Mouse (Mus musculus) lung, embryonic 16.5 days (tissue): ENCODE results near the gene Luc7l. TPM values are rescaled to one million over a fixed set of nuclear protein-coding genes. Genes with fewer than 3 reads are reported as not detected.
A peak's percentile ranks its signal among the peaks of the same experiment; 100 is the strongest.
"Not testable (repeated sequence)": the region's sequence is repeated elsewhere in the genome, so short reads cannot be mapped to it uniquely, and the experiment has no call there.

Experiments
- ATAC-seq: fragments of 200-750 bp; cut with Nextera tagmentation; 2 replicates; pipeline ENCODE4 v1.8.0; 2017; ENCODE audit warnings: low read depth, mild to moderate bottlenecking, moderate library complexity
- H3K27ac ChIP-seq: fragments of 300-500 bp; sonication (generic); 2 replicates; pipeline ENCODE4 v1.5.1; 2014; ENCODE audit warnings: mild to moderate bottlenecking, control low read depth, low read length
- H3K27me3 ChIP-seq: fragments of 300-500 bp; sonication (generic); 2 replicates; pipeline ENCODE4 v1.6.1; 2014; ENCODE audit warnings: low read depth, low read length, mixed read lengths; ENCODE audit not compliant: control insufficient read depth, insufficient read depth
- H3K36me3 ChIP-seq: fragments of 300-500 bp; sonication (generic); 2 replicates; pipeline ENCODE4 v1.6.1; 2014; ENCODE audit warnings: low read length; ENCODE audit not compliant: control insufficient read depth, insufficient read depth
- H3K4me1 ChIP-seq: fragments of 300-500 bp; sonication (generic); replicated peaks from 2 replicates; pipeline ENCODE4 v1.6.1; 2014; ENCODE audit warnings: low read length, mixed read lengths; ENCODE audit not compliant: control insufficient read depth, insufficient read depth
- H3K4me2 ChIP-seq: fragments of 300-500 bp; sonication (generic); 2 replicates; pipeline ENCODE4 v1.6.1; 2014; ENCODE audit warnings: low read depth, low read length, control low read depth
- H3K4me3 ChIP-seq: fragments of 300-500 bp; sonication (generic); 2 replicates; pipeline ENCODE4 v1.5.1; 2014; ENCODE audit warnings: mild to moderate bottlenecking, low read length, control low read depth
- H3K9ac ChIP-seq: fragments of 300-500 bp; sonication (generic); 2 replicates; pipeline ENCODE4 v1.6.1; 2014; ENCODE audit warnings: low read length, control low read depth
- H3K9me3 ChIP-seq: fragments of 300-500 bp; sonication (generic); 2 replicates; pipeline ENCODE4 v1.6.1; 2016; ENCODE audit warnings: low read length; ENCODE audit not compliant: control insufficient read depth
- WGBS: fragments of 180-500 bp; shearing (Covaris S2); extraction: QIAGEN DNeasy Blood & Tissue Kit; methylation state at CpG from one replicate; pipeline ENCODE4 v1.1.7; 2014; 5-methylcytosine and 5-hydroxymethylcytosine counted together
- polyA plus RNA-seq: library from polyadenylated mRNA; unstranded; fragments of >200 nt; fragmentation: Nextera tagmentation; extraction: Ambion mirVana; gene quantifications from 2 replicates; pipeline ENCODE4 v1.2.1, GENCODE M21; 2015

The Luc7l gene
- polyA plus RNA-seq, 1 experiment from 2014 or later = 86.9 TPM

GRCm38 (mm10) chr17:26243471-26244100 is 9.1 kb upstream of the Luc7l start:
- Histone ChIP-seq H3K27me3 (no peaks in the 10 kb centered on the region), H3K9me3 (no peaks in the 10 kb centered on the region), H3K4me2 (peak overlapping the region; percentile 67), H3K36me3 (no peaks in the 10 kb centered on the region), H3K4me1 (no peaks in the 10 kb centered on the region; the same call in 1 of the 2 replicates), H3K27ac (peak overlapping the region; percentile 73), H3K9ac (peak overlapping the region; percentile 76), H3K4me3 (peak overlapping the region; percentile 73)
- peak; percentile 81 for ATAC-seq
- WGBS = under 1% methylated on average over 31 of the region's 32 CpGs

DNA sequence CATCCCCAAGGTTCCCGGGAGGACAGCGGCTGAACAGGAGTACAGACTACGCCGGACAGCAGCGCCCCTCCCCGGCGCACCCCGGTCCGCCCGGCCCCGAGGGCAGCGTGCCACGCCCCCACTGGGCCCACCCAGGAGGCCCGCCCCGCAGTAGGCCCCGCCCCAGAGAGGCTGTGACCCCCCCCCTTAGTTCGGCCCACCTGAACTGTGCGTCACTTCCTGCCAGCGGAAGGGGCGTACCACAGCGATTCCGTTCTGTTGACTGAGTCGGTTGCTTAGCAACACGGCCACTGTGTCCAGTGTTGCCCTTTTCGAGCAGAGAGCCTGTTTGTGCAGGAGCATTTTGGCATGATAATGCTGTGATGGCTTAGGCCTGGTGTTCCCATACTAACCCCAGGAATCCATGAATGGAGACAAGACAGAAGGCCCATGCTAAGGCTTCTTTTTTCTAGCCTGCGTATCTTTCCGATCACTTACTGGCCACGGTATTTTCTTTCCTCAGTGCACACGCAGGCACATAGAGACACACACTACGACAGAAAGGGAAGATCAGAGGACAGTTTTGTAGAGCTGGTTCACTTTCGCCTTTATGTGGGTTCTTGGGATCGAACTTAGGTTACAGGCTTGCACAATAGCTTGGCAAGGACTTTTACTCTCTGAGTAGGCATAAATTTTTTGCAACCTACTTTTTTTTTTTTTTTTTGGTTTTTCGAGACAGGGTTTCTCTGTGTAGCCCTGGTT is 8.4 kb upstream of the Luc7l start, which contains the start of gene Fam234a:
TSS of gene Fam234a (minus strand) at position 142 of the 741 bp plus-strand sequence.
- Histone ChIP-seq H3K4me1 (no peaks in the 10 kb centered on the region; the same call in 1 of the 2 replicates), H3K4me2 (peak within 1 kb of the TSS; percentile 67), H3K9me3 (no peaks in the 10 kb centered on the region), H3K27me3 (no peaks in the 10 kb centered on the region), H3K4me3 (peak within 1 kb of the TSS; percentile 73), H3K36me3 (no peaks in the 10 kb centered on the region), H3K27ac (peak within 1 kb of the TSS; percentile 73), H3K9ac (peak within 1 kb of the TSS; percentile 76)
- ATAC-seq = peak; percentile 99
- 6% methylated on average over 30 of the region's 33 CpGs for WGBS

DNA sequence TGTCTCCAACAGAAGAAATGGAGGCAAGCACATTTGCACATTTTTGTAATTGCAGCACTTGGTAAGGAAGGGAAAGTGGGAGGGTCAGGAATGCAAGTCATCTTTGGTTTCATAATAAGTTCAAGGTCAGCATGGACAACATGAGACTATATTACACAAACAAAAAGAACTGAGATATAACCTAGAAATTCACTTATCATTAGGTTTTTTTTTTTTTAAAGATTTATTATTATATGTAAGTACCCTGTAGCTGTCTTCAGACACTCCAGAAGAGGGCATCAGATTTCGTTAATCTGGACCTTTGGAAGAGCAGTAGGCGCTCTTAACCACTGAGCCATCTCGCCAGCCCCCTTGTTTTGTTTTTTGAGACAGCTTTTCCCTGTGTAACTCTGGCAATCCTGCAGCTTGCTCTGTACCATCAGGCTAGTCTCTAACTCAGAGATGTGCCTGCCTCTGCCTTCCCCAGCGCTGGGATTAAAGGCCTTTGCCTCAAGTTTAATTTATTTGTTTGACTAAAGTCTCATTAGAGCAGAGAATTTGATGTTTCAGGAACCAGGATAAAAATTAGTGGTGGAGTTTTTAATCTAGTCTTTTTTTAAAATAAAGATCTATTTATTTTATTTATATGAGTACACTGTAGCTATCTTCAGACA is 684 bp upstream of the Luc7l start:
- Histone ChIP-seq H3K36me3 (peaks cover 8% of the 10 kb centered on the region; the same call in 1 of the 2 replicates), H3K27me3 (no peaks in the 10 kb centered on the region), H3K27ac (no peak overlapping the region), H3K4me2 (peak overlapping the region; percentile 78), H3K4me3 (peak overlapping the region; percentile 100), H3K9me3 (no peaks in the 10 kb centered on the region), H3K4me1 (peaks cover 6% of the 10 kb centered on the region), H3K9ac (no peak overlapping the region; the same call in 1 of the 2 replicates)
- 55% methylated on average over 4 of the region's 4 CpGs for WGBS
- no peak for ATAC-seq

DNA sequence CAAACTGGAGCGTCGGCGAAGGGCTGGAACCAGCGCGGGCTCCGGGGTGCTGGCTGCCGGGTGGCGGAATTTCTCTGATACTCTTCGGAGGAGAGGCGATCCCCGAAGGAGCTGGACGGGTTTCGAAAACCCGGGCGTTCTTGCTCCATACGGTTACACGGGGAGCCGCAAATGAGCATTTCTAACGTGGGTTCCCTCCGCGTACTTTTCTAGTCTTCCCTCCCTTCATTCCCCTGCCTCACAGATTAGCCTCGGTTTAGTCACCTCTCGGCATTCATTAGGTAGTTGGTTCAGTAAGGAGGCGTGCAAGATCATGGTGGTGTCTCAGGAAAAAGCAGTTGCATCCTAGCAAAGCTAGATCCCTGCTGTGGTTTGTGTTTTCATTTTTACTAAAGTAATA is 703 bp downstream of the Luc7l start:
- peak overlapping the region; percentile 98 for H3K27ac ChIP-seq
- peak overlapping the region; percentile 100 for H3K4me3 ChIP-seq
- peak overlapping the region; percentile 98 for H3K9ac ChIP-seq
- peak overlapping the region; percentile 78 for H3K4me2 ChIP-seq
- no peak; the same call in 1 of the 2 replicates for ATAC-seq
- WGBS = 0% methylated on average over 24 of the region's 24 CpGs
- peaks cover 14% of the 10 kb centered on the region for H3K36me3 ChIP-seq
- peaks cover 6% of the 10 kb centered on the region for H3K4me1 ChIP-seq
- H3K9me3 ChIP-seq = no peaks in the 10 kb centered on the region
- no peaks in the 10 kb centered on the region for H3K27me3 ChIP-seq

DNA sequence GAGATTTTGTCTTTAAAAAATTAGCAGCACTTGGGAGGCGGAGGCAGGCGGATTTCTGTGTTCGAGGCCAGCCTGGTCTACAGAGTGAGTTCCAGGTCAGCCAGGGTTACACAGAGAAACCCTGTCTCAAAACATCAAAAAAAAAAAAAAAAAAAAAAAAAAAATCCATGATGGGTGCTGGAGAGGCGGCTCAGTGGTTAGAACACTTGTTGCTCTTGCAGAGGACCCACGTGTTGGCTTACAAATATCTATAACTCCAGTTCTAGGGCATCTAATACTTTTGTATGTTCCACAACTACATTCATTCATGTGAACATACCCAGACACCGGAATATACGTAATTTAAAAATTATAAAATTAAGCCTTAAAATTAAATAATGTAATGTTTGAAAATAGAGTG is 2.6 kb downstream of the Luc7l start:
- no peak overlapping the region for H3K4me2 ChIP-seq
- WGBS = 89% methylated on average over 7 of the region's 7 CpGs
- H3K27ac ChIP-seq = no peak overlapping the region
- no peak overlapping the region for H3K9ac ChIP-seq
- H3K4me3 ChIP-seq = no peak overlapping the region
- no peaks in the 10 kb centered on the region for H3K9me3 ChIP-seq
- H3K36me3 ChIP-seq = peaks cover 25% of the 10 kb centered on the region
- no peaks in the 10 kb centered on the region for H3K27me3 ChIP-seq
- no peak for ATAC-seq
- peaks cover 6% of the 10 kb centered on the region for H3K4me1 ChIP-seq

DNA sequence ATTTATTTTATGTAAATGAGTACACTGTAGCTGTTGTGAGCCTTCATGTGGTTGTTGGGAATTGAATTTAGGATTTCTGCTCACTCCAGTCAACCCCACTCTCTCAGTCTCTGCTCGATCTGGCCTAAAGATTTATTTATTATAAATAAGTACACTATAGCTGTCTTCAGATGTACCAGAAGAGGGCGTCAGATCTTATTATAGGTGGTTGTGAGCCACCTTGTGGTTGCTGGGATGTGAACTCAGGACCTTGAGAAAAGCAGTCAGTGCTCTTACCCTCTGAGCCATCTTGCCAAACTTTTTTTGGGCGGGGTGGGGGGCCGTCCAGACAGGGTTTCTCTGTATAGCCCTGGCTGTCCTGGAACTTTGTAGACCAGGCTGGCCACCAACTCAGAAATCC is 9.1 kb downstream of the Luc7l start:
- no peaks in the 10 kb centered on the region for H3K9me3 ChIP-seq
- H3K4me1 ChIP-seq = no peaks in the 10 kb centered on the region
- H3K4me3 ChIP-seq = no peak overlapping the region
- H3K4me2 ChIP-seq = no peak overlapping the region
- H3K27ac ChIP-seq = no peak overlapping the region
- H3K36me3 ChIP-seq = peaks cover 57% of the 10 kb centered on the region
- WGBS = 79% methylated on average over 4 of the region's 4 CpGs
- no peaks in the 10 kb centered on the region for H3K27me3 ChIP-seq
- no peak for ATAC-seq
- no peak overlapping the region for H3K9ac ChIP-seq

DNA sequence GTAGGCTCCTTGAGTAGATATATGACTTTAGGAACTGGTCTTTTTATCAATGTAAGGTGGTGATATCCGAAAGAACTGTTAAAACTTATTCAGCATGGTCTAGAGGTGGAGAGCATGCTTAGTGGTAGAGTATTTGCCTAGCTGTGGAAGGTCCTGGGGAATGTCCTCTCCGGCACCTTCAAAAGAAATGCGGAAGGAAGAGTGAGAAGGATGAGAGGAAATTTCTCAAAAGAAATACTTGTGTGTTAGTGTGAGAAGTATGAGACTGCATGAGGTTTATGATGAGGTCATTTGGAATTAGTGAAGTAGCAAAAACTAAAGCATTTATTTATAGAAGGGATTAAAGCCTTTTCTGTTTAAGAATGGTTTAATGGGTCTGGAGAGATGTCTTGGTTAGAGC is 9.7 kb downstream of the Luc7l start:
- Histone ChIP-seq H3K4me2 (no peak overlapping the region), H3K9ac (no peak overlapping the region), H3K9me3 (no peaks in the 10 kb centered on the region), H3K4me1 (no peaks in the 10 kb centered on the region), H3K27me3 (no peaks in the 10 kb centered on the region), H3K36me3 (peaks cover 61% of the 10 kb centered on the region), H3K4me3 (no peak overlapping the region), H3K27ac (no peak overlapping the region)
- no peak for ATAC-seq
- WGBS = 89% methylated on average over 3 of the region's 3 CpGs

DNA sequence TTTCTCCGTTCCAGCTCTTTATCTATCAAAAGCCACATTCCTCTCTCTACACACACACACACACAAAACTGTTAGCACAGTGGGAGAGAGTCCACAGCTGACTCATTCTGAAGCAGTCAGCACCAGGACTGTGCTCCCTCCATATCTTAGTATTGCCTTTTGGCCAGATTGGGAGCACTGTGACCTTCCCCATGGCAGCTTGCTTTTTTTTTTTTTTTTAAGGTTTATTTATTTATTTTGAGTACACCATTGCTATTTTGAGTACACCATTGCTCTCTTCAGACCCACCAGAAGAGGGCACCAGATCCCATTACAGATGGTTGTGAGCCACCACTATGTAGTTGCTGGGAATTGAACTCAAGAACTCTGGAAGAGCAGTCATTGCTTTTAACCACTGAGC is 16.2 kb downstream of the Luc7l start:
- Histone ChIP-seq H3K9me3 (no peaks in the 10 kb centered on the region), H3K27ac (no peak overlapping the region), H3K36me3 (peaks cover 37% of the 10 kb centered on the region), H3K4me3 (no peak overlapping the region), H3K9ac (no peak overlapping the region), H3K4me2 (no peak overlapping the region), H3K27me3 (no peaks in the 10 kb centered on the region), H3K4me1 (no peaks in the 10 kb centered on the region)
- 68% methylated on average over 1 of the region's 1 CpGs for WGBS
- no peak for ATAC-seq

- not testable (repeated sequence) for H3K27ac ChIP-seq, H3K9me3 ChIP-seq, H3K4me1 ChIP-seq, H3K9ac ChIP-seq, ATAC-seq, H3K27me3 ChIP-seq, H3K4me2 ChIP-seq, H3K4me3 ChIP-seq
- peaks cover 30% of the 10 kb centered on the region for H3K36me3 ChIP-seq
- WGBS = 92% methylated on average over 10 of the region's 10 CpGs
These were observed 16.9 kb downstream of the Luc7l start for GRCm38 (mm10) chr17:26269577-26269976.
